Mouse (Mus musculus) right cerebral cortex, postnatal 14 days (tissue): ENCODE results near the gene Gm47955.
"Not testable (repeated sequence)": the region's sequence is repeated elsewhere in the genome, so short reads cannot be mapped to it uniquely, and the experiment has no call there.

Experiments
- DNase-seq: peaks from one replicate; pipeline ENCODE4 v3.0.0; 2022

Gene Gm47955

DNA sequence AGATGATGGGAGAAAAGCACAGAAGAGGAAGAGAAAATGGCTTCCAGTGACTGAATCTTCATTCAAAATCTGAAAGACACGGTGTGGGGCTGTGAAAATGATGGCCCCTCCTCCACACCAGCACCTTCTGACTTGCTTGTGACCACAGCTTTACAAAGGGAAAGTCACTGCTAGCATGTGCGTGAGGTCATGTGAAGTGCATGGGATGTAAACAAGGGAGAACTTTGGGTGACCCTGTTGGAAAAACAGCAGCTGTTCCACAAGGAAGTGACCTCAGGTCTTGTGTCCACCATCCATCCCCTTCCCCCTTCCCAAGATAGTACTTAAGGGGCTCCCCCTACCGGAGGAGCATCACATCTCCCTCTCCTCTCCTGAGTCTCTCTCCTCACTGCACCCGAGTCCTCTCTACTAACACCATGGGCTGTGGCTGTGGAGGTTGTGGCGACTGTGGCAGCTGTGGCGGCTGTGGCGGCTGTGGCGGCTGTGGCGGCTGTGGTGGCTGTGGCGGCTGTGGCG, at the start of gene Gm47955:
Gene Gm47955, plus strand, starts transcription at position 417 of the 516 bp plus-strand sequence.
- no peak for DNase-seq

DNA sequence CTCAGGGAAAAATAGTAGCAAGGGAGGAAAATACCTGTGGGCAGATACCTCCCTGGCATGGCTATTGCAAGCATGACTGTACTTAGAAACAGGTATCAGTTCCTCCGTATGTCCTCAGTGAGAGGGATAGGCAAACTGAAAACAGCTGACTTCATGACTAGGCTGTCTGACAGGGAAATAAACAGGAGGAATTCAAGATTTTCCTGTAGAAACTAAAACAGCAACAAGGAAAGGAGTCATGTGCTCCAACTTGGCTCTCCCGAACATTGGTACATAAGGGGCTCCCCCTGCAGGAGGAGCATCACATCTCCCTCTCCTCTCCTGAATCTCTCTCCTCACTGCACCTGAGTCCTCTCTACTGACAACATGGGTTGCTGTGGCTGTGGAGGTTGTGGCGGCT, 47.1 kb upstream of the Gm47955 start, which contains the start of gene A030005L19Rik:
Gene A030005L19Rik, plus strand, starts transcription at position 301 of the 400 bp plus-strand sequence.
- no peak for DNase-seq

DNA sequence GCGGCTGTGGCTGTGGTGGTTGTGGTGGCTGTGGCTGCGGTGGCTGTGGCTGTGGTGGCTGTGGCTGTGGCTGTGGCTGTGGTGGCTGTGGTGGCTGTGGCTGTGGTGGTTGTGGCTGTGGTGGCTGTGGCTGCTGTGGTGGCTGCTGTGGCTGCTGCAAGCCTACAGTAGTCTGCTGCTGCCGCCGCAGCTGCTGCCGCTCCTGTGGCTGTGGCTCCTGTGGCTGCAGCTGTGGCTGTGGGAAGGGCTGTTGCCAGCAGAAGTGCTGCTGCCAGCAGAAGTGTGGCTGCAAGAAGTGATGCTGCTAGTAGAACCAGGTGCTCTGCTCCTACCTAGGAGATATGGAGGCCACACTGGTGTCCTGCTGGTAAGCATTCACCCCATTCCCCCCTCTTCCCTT, 46.7 kb upstream of the Gm47955 start:
- not testable (repeated sequence) for DNase-seq

DNA sequence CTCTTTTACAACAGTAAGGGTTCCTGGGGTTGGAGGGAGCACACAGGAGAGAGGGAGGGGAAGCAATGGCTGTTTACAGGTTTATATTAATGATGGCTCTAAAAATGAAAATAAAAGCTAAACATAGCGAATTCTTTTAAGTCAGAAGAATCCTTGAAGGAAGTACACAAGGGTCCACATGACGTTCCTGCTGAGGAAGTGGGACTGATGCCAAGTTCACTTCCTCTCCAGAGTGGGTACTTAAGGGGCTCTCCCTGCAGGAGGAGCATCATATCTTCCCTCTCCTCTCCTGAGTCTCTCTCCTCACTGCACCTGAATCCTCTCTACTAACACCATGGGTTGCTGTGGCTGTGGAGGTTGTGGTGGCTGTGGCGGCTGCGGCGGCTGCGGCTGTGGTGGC, 35.4 kb upstream of the Gm47955 start, which contains the start of gene A030014E15Rik:
Gene A030014E15Rik, plus strand, starts transcription at position 268 of the 400 bp plus-strand sequence.
- DNase-seq: no peak

DNA sequence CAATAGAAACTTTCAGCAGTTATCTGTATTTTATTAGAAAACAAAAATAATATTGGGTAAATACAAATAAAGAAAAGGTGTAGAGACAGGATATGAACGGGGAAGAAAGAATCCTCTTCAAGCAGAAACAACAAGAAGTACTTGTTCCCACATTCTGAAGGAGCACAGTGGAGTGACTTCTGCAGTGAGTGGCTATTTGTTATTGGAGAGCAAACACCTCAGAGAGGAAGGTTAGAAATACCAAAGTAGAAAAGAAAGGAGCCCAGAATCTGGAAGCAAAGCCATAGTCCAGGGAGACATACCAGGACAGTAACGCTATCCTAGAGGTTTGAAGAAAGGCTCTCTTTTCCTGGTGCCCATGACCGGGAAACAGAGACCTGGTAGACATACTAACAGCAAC, 29.5 kb upstream of the Gm47955 start:
- not testable (repeated sequence) for DNase-seq

DNA sequence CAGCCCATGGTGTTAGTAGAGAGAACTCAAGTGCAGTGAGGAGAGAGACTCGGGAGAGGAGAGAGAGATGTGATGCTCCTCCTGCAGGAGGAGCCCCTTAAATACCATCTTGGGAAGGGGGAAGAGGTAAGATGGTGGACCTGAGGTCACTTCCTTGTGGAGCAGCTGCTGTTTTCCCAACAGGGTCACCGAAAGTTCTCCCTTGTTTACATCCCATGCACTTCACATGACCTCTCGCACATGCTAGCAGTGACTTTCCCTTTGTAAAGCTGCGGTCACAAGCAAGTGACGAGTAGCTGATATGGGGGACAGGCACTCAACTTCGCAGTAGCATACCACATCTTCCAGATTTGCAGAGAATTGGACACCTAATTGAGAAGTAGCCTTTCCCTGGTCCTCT, 28.8 kb upstream of the Gm47955 start, which contains the start of gene Gm6217:
Gene Gm6217, minus strand, starts transcription at position 74 of the 400 bp plus-strand sequence.
- DNase-seq: not testable (repeated sequence)

DNA sequence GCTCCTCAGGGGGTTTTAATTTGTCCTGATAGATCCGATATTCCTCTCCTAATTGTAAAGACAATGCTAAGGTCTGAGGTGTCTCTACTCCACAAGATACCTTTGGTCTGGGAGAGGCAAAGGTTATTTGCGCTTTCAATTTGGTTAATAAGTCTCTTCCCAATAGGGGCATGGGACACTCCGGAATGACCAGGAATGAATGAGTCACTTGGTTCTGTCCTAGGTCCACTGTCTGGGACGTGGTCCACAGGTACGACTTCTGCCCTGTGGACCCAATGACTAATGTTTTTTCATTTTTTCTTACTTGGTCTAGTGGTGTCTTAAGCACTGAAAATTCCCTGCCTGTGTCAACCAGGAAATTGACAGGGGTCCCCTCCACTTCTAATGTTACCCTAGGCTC, 21.4 kb upstream of the Gm47955 start:
- no peak for DNase-seq

DNA sequence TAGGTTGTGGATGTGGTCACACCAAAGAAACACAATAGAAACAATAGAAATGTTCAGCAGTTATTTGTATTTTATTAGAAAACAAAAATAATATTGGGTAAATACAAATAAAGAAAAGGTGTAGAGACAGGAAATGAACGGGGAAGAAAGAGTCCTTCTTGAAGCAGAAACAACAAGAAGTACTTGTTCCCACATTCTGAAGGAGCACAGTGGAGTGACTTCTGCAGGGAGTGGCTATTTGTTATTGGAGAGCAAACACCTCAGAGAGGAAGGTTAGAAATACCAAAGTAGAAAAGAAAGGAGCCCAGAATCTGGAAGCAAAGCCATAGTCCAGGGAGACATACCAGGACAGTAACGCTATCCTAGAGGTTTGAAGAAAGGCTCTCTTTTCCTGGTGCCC, 17.6 kb upstream of the Gm47955 start:
- not testable (repeated sequence) for DNase-seq

DNA sequence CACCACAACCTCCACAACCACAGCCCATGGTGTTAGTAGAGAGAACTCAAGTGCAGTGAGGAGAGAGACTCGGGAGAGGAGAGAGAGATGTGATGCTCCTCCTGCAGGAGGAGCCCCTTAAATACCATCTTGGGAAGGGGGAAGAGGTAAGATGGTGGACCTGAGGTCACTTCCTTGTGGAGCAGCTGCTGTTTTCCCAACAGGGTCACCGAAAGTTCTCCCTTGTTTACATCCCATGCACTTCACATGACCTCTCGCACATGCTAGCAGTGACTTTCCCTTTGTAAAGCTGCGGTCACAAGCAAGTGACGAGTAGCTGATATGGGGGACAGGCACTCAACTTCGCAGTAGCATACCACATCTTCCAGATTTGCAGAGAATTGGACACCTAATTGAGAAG, 16.8 kb upstream of the Gm47955 start, which contains the start of gene A030003K21Rik:
Gene A030003K21Rik, minus strand, starts transcription at position 94 of the 400 bp plus-strand sequence.
- not testable (repeated sequence) for DNase-seq

DNA sequence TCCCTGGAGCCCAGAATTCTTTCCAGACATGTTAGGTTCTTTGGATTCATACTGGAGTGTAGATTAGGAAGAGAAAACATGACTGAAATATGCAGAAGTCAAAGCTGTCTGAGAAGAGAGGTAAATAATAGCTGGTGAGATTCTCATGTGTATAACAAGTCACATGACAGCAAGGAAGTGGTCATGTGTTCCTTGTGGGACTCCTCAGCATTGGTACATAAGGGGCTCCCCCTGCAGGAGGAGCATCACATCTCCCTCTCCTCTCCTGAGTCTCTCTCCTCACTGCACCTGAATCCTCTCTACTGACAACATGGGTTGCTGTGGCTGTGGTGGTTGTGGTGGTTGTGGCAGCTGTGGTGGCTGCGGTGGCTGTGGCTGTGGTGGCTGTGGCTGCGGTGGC, 14.1 kb upstream of the Gm47955 start:
- not testable (repeated sequence) for DNase-seq

DNA sequence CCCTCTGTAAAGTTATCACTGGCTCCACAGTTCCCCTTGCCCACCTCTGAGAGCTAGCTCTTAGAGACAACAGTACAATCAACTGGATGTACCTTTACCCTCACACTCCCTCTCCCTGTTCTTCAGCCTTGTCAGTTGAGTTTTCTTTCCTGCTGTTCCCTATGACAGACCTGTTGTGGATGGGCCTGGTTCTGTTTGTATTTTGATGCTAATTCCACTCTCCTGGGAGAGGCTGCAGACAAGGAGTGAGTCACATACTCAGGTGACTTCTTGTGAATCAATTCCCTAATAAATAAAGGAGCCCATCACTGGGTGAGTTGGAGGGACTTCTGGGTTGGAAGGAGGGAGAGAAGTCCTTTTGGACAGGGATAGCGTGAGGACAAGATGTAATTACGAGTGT, 11.5 kb upstream of the Gm47955 start:
- DNase-seq: no peak

DNA sequence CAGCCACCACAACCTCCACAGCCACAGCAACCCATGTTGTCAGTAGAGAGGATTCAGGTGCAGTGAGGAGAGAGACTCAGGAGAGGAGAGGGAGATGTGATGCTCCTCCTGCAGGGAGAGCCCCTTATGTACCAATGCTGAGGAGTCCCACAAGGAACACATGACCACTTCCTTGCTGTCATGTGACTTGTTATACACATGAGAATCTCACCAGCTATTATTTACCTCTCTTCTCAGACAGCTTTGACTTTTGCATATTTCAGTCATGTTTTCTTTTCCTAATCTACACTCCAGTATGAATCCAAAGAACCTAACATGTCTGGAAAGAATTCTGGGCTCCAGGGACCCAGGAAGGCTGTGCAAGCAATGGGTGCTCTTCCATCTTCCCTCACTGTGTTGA, 4.2 kb upstream of the Gm47955 start, which contains the start of gene Gm7544:
Gene Gm7544, minus strand, starts transcription at position 101 of the 400 bp plus-strand sequence.
- DNase-seq: not testable (repeated sequence)

DNA sequence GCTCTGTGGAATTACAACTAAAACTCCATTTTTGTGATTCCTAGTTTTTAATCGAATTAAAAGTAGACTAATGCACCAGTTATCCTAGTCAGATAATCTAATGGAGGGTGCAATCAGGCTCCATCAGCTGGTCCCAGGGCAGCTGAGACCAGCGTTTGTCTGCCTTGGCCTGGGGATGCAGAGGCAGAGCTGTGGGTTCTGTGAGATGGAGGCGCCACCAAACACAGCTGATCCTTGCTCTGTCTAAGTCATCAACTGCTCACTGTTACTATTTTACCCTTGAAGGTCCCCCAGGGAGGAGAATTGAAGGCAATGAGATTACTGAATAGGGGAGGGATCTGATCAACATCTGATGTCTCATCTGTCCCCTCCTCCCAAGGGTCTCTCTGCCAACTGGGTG, 6.3 kb downstream of the Gm47955 start:
- DNase-seq: no peak

DNA sequence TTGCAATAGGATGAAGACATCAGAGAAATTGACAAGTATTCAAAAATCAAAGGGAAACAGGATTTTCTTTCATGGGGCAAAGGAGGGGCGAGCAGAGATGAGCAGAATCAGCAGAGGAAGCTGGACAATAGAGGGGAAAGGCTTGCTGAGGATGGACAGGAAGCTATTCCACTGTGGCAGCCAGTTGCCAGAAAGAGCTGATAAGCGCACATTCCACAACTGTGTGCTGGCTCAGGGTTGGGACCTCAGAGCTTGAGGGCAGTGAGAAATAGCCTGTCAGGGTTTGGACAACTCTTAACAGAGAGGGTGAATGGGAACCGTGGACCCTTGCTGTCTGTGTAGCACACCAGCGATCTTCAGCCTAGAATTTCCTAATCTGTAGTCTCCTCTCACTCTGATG, 12.0 kb downstream of the Gm47955 start:
- DNase-seq: no peak

DNA sequence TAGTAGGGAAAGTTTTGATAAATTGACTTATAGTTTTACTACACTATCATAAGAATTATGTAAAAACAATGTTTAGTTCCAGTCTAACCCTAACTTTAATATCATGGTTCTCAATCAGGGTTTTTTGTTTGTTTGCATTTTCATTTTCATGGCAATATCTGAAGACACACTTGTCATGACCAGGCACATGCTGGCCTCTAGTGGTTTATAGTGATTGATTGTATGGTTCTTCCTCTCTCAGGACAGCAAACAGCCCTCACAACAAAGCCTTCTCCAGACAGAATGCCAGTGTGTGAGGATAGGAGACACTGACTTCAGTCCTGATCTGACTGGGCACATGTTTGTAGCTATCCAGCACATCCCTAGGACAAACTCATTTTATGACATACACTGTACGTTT, 13.2 kb downstream of the Gm47955 start:
- DNase-seq: no peak

DNA sequence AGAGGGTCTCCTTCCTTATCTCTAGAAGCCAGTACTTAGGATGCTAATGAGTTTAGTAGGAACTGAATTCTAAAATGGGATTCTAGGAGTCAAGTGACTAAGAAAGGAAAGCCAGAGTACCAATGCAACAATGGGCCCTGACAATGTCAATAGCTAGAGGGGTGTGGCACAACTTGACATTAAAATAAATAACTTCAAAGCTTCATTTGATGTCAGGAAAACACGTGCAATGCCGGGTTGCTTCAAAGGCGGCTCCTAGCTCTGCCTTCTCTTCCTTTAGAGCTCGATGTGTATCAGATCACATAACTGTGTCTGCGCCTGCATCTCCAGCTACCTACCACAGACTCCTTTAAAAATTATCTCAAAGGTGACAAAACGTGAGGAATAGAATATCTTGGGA, 13.8 kb downstream of the Gm47955 start:
- DNase-seq: no peak

DNA sequence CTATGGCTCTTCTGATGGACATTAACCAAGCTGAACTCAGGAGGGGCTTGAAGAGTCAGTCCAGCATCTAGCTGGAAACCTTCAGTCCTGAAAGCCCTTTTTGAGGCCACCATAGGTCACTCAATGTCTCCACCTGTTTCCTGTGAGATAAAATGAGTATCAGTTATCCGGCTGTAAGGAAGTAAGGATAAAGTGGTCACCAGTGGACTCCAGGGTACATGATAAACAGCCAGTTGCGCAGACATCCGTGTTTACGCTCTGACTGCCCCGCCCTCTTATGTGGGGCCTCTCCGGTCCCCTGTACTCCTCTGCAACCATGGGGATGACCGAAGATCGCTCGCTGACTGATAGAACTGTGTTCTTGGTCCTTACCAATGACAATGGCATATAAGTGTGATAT, 14.3 kb downstream of the Gm47955 start:
- no peak for DNase-seq

DNA sequence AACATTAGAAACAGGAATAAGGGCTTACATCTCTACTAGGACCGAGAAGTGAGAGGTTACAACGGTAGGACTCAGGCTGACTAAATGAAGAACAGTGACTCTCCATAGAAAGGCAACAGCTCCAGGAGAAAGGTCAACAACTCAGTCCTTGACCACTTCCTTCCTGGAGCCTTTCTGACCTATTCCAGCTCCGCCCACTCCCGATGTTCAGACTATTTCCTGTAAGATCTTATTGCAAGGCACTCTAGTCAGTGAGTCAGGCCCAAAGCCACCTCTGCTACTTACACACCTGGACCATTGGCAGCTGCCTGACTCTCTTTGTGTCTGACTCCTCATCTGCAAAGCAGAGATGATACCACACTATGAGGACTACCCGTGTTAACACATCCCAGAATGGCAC, 15.7 kb downstream of the Gm47955 start:
- DNase-seq: no peak

DNA sequence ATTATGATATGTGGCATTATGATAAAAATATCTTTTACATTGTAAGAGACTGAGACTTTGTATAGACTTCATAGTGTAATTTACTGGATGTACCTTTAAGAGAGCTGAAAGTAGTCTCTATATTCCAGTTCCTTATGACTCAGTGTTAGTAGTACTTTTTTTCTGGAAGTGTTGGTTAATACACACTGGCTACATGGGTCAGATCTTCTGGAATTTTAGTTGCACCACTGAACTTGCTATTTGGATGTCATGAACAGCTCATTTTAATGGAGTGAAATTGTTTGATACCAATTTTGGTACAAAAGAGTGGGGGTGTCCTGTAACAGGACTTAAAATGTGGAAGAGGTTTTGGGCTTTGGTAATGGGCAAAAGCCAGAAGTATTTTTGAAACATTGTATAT, 17.8 kb downstream of the Gm47955 start:
- no peak for DNase-seq

DNA sequence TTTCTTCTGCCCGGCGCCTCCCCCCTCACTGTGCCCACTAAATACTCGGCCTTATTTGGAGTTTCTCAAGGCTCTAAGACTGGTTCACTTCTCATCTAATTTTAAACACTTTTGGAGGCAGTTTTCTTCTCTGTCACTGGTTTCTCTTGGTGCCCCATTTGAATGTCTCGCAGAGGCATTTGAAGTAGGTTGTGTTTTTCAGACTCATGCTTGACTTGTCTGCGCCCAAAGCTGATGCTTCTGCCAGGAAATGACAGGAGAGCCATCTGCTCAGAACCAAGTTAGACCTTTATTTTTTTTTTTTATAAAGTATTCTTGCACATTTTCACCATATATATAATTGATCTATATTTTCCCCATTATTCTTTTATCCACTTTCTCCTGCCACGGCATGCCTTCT, 26.7 kb downstream of the Gm47955 start:
- no peak for DNase-seq

DNA sequence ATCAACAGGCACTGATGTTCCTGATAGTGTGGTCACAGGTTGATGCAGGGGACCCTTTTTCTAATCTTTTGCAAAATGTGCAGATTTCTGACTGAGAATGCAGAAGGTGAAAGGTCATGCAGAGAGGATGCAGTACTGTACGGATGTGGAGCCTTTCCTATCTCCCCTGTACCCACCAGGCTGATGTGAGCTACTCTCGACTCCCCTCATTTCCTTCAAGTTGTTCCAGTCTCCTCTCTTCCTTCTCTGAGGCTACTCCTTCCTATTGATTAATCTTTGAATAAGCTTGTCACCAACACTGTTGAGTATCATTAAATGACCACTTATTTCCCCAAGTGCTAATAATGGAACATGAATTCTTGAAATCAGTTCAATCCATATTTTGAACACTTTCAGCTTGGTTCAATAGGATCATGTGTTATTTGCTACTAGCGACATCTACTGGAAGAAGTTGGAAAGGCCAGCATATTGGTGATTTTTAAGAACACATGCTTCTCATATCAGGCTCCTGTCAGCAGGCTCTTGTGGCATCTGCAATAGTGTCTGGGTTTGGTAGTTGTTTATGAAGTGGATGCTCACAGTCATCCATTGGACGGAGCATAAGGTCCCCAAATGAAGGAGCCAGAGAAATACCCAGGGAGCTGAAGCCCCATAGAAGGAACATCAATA, 27.6 kb downstream of the Gm47955 start:
- no peak for DNase-seq

DNA sequence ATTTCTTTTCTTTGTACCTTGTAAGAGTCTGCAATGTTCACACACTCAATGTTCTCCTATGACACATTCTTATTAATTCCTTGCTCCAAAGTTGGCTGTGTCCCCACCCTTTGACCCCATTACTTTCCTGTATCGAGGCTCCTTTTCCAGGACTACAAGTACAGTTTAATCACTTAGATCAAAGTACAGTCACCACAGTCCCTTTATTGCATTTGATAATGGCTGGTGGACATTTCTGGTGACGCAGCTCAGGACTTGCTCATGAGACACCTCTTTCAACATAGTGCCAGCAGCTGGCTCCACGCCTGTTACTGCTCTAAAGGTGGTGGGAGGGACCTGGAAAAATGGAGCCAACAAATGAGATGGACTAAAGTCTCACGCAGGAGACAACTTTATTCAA, 31.0 kb downstream of the Gm47955 start:
- no peak for DNase-seq

DNA sequence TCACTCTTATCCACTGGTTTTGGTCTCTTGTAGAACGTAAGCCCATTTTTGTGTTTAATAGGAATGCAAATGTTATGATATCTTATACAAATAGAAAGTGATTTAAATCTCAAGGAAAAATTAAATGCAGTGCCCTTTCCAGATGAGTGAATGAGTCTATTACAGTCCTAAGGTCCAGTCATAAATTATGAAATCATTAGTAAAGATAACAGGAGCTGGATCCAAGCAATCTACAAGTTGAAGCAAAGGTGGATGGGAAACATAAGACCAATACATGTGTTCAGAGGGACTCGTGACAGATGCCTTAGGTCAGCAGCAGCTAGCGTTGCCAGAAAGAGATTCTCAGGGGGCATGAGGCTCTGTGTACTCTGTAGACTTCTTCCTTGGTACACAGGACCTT, 31.5 kb downstream of the Gm47955 start:
- DNase-seq: no peak

DNA sequence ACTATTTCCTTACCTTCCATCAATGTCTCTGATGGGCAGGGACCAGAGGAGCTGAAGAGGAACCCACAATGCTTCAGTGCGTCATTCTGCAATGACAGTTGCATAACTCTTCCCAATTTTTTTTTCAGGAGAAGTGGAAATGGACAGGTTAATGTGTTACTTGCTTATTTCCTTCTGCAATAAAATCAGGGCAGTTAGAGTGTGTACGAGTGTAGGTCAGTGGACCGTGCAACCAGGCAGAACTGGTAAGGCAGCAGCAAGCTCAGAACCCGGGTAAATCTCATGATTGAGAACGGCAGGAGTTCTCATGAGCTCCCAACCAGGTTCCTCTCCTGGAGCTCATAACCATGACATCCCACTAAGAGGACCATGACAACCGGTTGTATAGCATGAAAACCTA, 32.0 kb downstream of the Gm47955 start:
- no peak for DNase-seq

DNA sequence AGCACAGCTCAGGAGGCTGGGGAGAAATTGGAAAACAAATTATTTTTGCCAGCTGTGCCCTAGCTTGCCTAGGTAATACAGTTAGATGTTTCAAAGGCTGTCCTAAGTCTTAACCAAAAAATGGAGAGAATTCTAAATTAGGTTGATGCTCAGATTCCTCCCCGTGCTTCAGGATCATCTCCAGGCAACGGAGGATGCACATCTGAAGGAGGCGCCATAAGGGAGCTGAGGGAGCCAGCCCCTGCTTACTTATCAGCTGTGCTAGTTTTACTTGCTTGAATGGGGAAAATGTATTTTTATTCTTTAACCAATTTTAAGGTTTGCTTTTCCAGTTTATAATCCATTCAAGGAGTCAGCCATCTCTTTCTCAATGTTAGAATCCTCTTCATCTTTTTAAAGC, 33.9 kb downstream of the Gm47955 start:
- DNase-seq: no peak
